Mouse (Mus musculus): ENCODE results near the gene Gfpt2.

Gfpt2 gene

GRCm38 (mm10) chr11:49840666-49841065 lies 46.7 kb downstream of the Gfpt2 start:
- DNase-seq (ENCODE audit: low spot score), result no peak

- no peak for DNase-seq (ENCODE audit: low spot score)
Measured at GRCm38 (mm10) chr11:49841886-49842285, 47.9 kb downstream of the Gfpt2 start.

GRCm38 (mm10) chr11:49842718-49843117 lies 48.7 kb downstream of the Gfpt2 start:
- no peak for DNase-seq (ENCODE audit: low spot score)

GRCm38 (mm10) chr11:49844311-49844710 lies 50.3 kb downstream of the Gfpt2 start:
- DNase-seq (ENCODE audit: low spot score), result no peak

GRCm38 (mm10) chr11:49844969-49845368 lies 51.0 kb downstream of the Gfpt2 start:
- DNase-seq (ENCODE audit: low spot score), result no peak

GRCm38 (mm10) chr11:49845958-49846357 lies 52.0 kb downstream of the Gfpt2 start:
- no peak for DNase-seq (ENCODE audit: low spot score)

GRCm38 (mm10) chr11:49846401-49847070 lies 52.6 kb downstream of the Gfpt2 start, which contains the start of gene Mapk9:
TSS of gene Mapk9 (plus strand) at chr11:49846751.
- DNase-seq (ENCODE audit: low spot score), result peak; percentile 97

- DNase-seq (ENCODE audit: low spot score), result no peak
Measured at GRCm38 (mm10) chr11:49847071-49847810, 53.3 kb downstream of the Gfpt2 start.

GRCm38 (mm10) chr11:49847811-49848078 lies 53.8 kb downstream of the Gfpt2 start:
- no peak for DNase-seq (ENCODE audit: low spot score)

GRCm38 (mm10) chr11:49848080-49848815 lies 54.3 kb downstream of the Gfpt2 start:
- no peak for DNase-seq (ENCODE audit: low spot score)

- DNase-seq (ENCODE audit: low spot score), result no peak
Measured at GRCm38 (mm10) chr11:49850331-49850730, 56.4 kb downstream of the Gfpt2 start.

GRCm38 (mm10) chr11:49855144-49855543 lies 61.2 kb downstream of the Gfpt2 start:
- no peak for DNase-seq (ENCODE audit: low spot score)

- no peak for DNase-seq (ENCODE audit: low spot score)
Measured at GRCm38 (mm10) chr11:49861139-49861538, 67.2 kb downstream of the Gfpt2 start.

- DNase-seq (ENCODE audit: low spot score), result no peak
Measured at GRCm38 (mm10) chr11:49863926-49864325, 69.9 kb downstream of the Gfpt2 start.

- DNase-seq (ENCODE audit: low spot score), result no peak
Measured at GRCm38 (mm10) chr11:49867320-49867719, 73.3 kb downstream of the Gfpt2 start.

- no peak for DNase-seq (ENCODE audit: low spot score)
Measured at GRCm38 (mm10) chr11:49869762-49870161, 75.8 kb downstream of the Gfpt2 start.

- DNase-seq (ENCODE audit: low spot score), result no peak
Measured at GRCm38 (mm10) chr11:49871914-49872313, 77.9 kb downstream of the Gfpt2 start.

- no peak for DNase-seq (ENCODE audit: low spot score)
Measured at GRCm38 (mm10) chr11:49872779-49873178, 78.8 kb downstream of the Gfpt2 start.

GRCm38 (mm10) chr11:49876948-49877817 lies 83.2 kb downstream of the Gfpt2 start:
- DNase-seq (ENCODE audit: low spot score), result no peak

GRCm38 (mm10) chr11:49879950-49880642 lies 86.1 kb downstream of the Gfpt2 start:
- DNase-seq (ENCODE audit: low spot score), result no peak

GRCm38 (mm10) chr11:49883394-49883793 lies 89.4 kb downstream of the Gfpt2 start:
- no peak for DNase-seq (ENCODE audit: low spot score)

Measured in layer of hippocampus, adult 9-10 months (tissue).